Mouse (Mus musculus) gastrocnemius, postnatal 14 days (tissue): ENCODE results near the gene M1ap. TPM values are rescaled to one million over a fixed set of nuclear protein-coding genes. Genes with fewer than 3 reads are reported as not detected.
A peak's percentile ranks its signal among the peaks of the same experiment; 100 is the strongest.

ENCODE experiments used
- DNase-seq: peaks from one replicate; pipeline ENCODE4 v3.0.0; 2021; ENCODE audit warnings: mixed read lengths
- intact Hi-C: fragments of 180-260 bp; cut with DNase I; formaldehyde crosslinking; loops from one replicate; pipeline ENCODE4 v1.15.1; 2025; ENCODE audit warnings: low total_unique reads
- total RNA-seq, 2 experiments: library from RNA; stranded (reverse); gene quantifications; 2 replicates each; pipeline ENCODE4 v1.2.3; 2021

M1ap gene
- total RNA-seq, 2 experiments from 2014 or later, result 0.82 to 1.1 TPM

GRCm38 (mm10) chr6:83003850-83004249 lies 57.1 kb downstream of the M1ap start:
- intact Hi-C loops, result loop anchor here (5.0 kb wide), 1 partner anchor 98 kb away; the partner anchor contains the start of genes Ccdc142 and Gm42688
- no peak for DNase-seq

GRCm38 (mm10) chr6:83004309-83004708 lies 57.6 kb downstream of the M1ap start:
- intact Hi-C loops, result loop anchor here (5.0 kb wide), 1 partner anchor 98 kb away; the partner anchor contains the start of genes Ccdc142 and Gm42688
- no peak for DNase-seq

GRCm38 (mm10) chr6:83004872-83005271 lies 58.2 kb downstream of the M1ap start:
- peak; percentile 30 for DNase-seq
- intact Hi-C loops, result loop anchor here (5.0 kb wide), 2 partner anchors 42 to 97 kb away; partner anchors contain the start of genes Ccdc142 and Gm42688

GRCm38 (mm10) chr6:83005444-83006011 lies 58.8 kb downstream of the M1ap start:
- DNase-seq, result no peak
- intact Hi-C loops, result loop anchor here (5.0 kb wide), 1 partner anchor 42 kb away; no protein-coding TSS in a partner anchor

- DNase-seq, result no peak
- intact Hi-C loops, result loop anchor here (5.0 kb wide), 1 partner anchor 41 kb away; no protein-coding TSS in a partner anchor
Measured at GRCm38 (mm10) chr6:83006114-83006513, 59.4 kb downstream of the M1ap start.

DNA sequence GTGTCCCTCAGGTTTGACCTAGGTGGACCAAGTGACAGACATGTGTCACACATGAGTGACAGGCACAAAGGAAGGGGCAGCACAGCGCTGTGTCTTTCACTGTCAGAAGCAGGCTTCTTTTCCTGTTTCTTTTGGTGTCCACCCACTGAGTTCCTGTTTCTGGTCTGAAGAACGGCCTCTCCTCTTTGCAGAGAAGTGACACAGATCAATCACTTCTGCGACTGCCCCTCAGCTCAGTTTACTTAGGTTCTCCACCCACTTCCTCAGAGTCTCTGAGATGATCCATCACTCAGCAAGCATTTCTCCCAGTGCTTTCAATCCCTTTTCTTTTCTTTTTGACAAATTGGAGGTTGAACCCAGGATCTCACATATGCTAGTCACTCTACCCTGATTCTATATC lies 62.0 kb downstream of the M1ap start:
- no peak for DNase-seq
- intact Hi-C loops, result loop anchor here (5.0 kb wide), 1 partner anchor 39 kb away; no protein-coding TSS in a partner anchor

- no peak for DNase-seq
- intact Hi-C loops, result no loop called here
Measured at GRCm38 (mm10) chr6:83010010-83010409, 63.3 kb downstream of the M1ap start.

DNA sequence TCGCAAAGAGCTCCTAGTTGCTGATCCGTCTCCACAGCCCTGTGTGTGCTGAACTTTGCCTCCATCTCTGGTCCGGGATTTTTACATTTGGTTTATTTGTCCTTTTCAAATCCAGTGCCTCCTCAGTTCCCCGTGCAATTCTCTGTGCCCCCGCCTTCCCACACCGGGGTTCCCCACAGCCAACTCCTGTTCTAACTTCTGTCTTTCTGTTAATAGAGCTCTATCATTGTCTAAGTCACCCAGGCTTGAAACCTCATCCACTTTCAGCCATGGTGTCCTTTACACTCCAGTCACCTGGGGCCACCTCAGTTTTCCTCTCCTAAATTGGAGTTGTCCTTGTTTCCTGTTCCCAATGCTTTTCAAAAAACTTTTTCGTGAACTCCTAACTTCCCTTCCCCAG lies 64.6 kb downstream of the M1ap start:
- intact Hi-C loops, result no loop called here
- DNase-seq, result no peak

DNA sequence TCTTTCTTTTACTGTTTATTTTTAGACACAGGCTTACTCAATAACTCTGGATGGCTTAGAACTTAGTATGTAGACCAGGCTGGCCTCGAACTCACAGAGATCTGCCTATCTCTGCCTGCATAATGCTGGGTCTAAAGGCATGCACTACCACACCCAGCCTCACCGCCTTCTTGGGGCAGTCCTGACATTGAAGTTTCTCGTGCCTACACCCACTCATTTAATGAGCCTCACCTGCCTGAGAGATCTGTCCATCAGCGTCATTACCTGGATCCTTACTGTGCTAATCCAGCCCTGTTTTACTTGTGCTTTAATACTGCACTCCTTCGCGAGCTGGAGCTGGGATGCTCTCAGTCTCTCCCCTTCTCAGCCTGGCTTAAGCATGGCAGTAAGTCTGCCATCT lies 65.1 kb downstream of the M1ap start:
- no peak for DNase-seq
- intact Hi-C loops, result no loop called here

DNA sequence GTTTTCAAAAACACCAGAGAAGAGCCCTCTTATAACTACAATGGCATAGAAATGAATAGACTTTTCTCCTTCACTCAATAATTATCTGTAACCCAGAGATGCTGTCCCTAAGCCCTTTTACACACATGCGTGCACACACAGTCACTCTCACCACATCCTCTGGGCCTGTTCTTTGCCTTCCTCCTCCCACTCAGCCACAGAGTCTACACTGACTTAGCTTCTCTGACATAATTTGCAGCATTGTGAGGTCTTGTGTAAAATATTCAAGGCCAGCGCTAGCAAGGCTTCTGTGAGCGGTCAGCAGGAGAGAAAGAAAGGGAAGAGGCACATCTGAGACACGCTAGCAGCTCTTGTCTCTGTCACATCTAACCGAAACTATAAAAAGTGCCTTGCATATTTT lies 66.7 kb downstream of the M1ap start:
- no peak for DNase-seq
- intact Hi-C loops, result no loop called here

GRCm38 (mm10) chr6:83014482-83015466 lies 68.1 kb downstream of the M1ap start:
- intact Hi-C loops, result no loop called here
- DNase-seq, result no peak

DNA sequence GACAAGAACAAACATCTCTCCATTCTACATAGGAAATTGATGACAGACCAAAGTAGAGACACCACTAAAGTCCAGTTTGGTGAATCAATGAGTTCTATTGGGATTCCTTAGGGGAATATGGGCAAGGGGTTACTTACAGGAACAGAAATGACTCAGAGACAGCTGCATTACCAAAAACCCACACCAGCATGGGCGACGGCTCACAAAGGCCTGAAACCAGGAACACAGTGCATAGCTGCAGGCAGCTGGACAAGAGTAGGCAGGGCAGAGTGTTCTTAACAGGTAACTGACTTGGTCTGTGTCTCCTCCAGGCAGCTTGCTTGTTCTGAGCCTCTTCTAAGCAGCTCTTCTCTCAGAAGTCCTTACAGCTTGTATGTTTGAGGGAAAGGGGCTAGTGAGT lies 69.0 kb downstream of the M1ap start:
- intact Hi-C loops, result no loop called here
- no peak for DNase-seq

- DNase-seq, result peak; percentile 71
- intact Hi-C loops, result no loop called here
Measured at GRCm38 (mm10) chr6:83017190-83017589, 70.5 kb downstream of the M1ap start.

GRCm38 (mm10) chr6:83019044-83019443 lies 72.3 kb downstream of the M1ap start:
- intact Hi-C loops, result no loop called here
- no peak for DNase-seq

GRCm38 (mm10) chr6:83020121-83020520 lies 73.4 kb downstream of the M1ap start:
- no peak for DNase-seq
- intact Hi-C loops, result no loop called here

DNA sequence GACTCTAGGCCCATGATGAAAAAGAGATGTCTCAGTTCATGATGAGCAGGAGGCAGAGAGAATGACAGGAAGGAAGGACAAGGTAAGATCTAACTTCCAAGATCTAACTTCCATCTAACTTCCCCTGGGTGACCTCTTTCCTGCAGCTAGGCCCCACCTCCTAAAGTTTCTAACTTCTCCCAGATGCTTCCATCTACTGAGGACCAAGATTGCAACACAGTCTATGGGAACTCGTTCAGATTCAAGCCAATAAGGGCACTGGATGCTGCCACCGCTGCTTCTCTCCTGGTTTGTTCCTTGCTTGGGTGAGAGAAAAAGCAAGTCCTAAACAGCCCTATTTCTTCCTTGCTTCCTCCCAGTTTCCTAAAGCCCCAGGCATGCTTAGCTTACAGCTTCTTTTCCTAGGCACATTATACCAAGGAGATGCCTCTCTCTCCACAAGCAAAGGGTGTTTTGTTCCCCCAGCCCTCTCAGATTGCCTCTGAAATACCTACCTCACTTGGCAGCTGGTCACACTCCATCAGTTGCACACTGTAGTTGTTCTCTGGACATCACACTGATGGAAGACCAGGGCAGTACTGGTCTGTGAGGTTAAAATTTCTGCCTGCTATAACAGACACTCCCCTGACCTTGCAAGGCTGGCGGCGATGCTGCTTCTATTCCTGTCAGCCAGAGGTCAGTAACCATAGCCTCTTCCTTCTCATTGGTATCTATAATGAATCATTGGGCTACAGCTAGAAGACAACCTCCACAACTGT lies 74.3 kb downstream of the M1ap start:
- no peak for DNase-seq
- intact Hi-C loops, result no loop called here

- no peak for DNase-seq
- intact Hi-C loops, result no loop called here
Measured at GRCm38 (mm10) chr6:83023008-83023407, 76.3 kb downstream of the M1ap start.

DNA sequence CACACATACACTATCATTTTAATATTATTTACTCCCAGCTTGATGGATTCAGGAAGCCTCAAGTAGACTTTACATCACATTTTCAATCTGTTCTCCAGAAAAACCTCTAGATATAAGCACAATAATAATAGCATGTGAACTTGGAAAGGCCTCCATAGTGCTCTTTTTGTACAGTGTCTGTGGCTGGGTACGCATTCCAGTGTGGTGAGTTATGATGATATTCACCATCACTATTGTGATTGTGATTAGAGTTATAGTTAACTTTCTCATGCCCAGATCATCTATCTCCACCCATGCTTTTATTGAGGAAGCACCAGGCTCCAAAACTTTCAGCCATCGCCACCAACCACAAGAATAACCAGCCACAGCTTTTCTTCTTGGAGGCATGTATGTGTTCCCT lies 77.1 kb downstream of the M1ap start:
- intact Hi-C loops, result no loop called here
- no peak for DNase-seq

DNA sequence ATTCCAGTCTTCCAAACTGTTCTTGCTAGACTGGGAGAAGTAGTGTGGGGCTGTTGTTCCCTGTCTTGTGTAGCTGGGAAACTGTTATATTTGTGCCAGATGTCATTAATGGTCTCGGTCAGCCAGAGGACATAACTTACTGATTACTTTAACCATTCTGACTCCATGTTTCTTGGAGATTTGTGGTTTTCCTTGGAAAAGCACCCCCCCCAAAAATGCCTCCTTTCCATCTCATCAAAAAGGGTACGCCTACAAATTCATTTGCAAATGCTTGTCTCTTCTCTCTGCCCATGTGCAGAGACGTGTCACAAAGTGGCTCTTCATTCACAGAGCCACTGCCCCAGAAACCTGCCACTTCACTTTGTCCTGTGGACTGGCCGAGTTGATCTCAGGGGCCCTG lies 77.7 kb downstream of the M1ap start:
- intact Hi-C loops, result no loop called here
- no peak for DNase-seq

- intact Hi-C loops, result no loop called here
Measured at GRCm38 (mm10) chr6:83025221-83025620, 78.5 kb downstream of the M1ap start.

More at GRCm38 (mm10) chr6:83025221-83025620, 78.5 kb downstream of the M1ap start:
- no peak for DNase-seq
